Mouse (Mus musculus) c-Kit-positive CD71-negative TER-119-negative erythroid progenitor cells, embryonic 14.5 days (primary cell): ENCODE measurements around the gene Plaa.

Experiments
- DNase-seq: peaks from one replicate; pipeline ENCODE4 v3.0.0-alpha.2; 2013; ENCODE audit warnings: low read depth

The Plaa gene

DNA sequence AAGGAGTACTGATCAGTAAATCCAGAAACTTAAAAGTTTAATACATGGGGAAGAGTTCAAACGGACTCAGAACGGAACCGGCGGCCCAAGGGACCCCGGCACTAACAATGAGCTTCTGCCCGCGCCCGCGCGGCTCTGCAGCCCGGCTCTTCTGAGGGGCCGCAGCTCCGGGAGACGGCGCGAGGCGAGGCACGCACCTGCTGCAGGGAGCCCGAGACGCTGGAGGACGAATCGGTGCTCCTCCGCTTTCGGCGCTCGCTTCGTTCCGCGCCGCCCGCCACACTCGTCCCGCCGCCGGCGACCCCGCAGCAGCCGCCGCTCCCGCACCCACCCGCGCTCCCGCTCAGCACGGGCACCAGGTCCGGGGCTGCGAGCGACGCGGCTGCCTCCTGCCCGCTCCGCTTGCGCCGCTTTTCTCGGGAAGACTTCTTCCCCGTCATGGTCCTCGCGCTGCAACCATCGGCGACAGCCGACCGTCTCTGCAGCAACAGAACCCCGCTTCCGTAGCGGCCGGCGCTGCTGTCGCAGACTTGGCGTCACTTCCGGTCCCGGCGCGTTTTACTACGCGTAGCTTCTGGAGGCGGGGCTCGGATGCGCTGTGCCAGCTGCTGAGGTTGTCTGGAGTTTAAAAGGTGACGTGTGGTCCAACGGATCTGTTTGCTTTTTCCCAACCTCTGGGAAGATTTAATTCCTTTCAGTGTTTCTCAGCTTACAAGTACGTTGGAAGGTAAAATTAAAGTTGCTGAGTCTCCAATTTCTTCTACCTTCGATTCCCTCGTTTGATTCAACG is 46.6 kb downstream of the Plaa start, which contains the start of the genes Gm10306 and Caap1:
Gene Gm10306 (plus strand): TSS at position 282 of the 790 bp plus-strand sequence.
Gene Caap1 (minus strand): TSS at position 532 of the 790 bp plus-strand sequence.
- peak; percentile 77 for DNase-seq

DNA sequence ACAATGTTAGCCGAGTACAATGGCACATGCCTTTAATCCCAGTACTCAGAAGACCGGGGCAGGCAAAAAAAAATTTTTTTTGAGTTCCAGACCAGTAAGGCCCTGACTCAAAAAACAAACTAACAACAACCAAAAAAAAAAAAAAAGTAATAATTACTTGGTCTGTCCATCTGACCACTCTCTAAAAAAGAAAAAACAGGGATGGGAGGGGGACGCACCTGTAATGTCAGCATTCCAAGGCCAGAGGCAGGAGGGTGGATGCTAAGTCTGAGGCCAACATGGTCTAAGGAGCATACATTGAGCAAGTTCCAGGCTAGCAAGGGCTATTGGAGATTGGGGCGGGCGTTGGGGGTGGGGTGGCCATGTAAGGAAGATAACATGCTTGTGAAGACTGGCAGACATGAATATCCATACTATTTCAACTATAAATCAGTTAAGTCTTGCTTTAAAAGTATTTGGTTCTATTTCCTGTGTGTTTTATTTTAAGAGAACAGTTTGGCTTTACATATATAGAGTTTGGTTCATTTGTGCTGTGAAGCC is 48.0 kb downstream of the Plaa start:
- no peak for DNase-seq

DNA sequence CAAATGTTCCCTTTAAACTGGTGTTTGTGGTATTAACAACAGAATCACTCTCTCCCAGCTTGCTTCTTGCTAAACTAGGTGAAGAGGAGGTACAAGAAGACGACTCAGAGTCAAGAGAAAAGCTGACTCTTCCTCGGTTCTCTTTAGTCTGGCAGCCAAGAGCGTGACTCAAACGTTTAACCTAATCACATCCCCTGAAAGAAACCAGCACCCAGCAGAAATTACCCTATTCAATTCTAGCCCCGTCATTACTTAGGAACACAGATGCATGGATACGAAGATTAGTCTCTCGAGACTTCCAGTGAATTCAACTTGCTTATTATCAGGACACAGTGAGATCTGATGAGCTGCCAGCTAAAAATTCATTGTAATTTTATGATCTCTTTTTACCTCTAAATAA is 58.7 kb downstream of the Plaa start:
- no peak for DNase-seq

- no peak for DNase-seq
Measured at GRCm38 (mm10) chr4:94543041-94543440, 60.0 kb downstream of the Plaa start.

DNA sequence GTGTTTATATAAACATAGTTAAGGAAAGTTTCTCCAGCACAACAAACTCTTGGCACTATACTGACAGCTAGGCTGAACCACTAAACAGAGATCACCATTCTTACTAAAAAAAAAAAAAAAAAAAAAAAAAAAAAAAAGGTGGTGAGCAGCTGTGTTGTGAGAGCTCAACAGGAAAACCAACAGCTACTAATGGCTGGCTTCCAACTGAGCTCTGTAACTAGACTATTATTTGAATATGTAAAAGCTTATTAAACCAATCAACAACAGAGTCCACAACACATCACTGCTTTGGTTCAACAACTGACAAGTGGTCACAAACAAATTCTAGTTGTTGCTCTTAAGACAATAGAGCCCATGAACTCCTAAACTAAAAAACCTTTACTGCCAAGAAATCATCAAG is 69.8 kb downstream of the Plaa start:
- DNase-seq = no peak

GRCm38 (mm10) chr4:94529448-94529847 is 73.6 kb downstream of the Plaa start:
- no peak for DNase-seq

DNA sequence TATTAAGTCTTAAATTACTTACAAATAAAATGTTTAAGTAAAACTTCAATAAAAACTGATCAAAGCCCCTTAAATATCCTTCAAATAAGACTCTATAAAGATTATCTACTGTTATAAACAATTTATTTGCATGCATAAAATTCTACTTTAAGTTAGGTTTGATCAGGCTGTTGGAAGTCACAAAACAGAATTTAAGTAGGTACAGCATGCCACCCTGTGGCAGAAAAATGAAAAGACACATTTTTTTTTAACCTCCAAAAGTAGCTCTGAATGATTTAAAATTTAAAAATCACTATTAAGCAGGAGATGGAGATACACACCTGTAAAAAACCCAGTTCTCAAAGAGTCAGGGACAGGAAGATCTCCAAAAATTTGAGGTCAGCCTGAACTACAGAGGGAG is 79.7 kb downstream of the Plaa start:
- DNase-seq = peak; percentile 4

DNA sequence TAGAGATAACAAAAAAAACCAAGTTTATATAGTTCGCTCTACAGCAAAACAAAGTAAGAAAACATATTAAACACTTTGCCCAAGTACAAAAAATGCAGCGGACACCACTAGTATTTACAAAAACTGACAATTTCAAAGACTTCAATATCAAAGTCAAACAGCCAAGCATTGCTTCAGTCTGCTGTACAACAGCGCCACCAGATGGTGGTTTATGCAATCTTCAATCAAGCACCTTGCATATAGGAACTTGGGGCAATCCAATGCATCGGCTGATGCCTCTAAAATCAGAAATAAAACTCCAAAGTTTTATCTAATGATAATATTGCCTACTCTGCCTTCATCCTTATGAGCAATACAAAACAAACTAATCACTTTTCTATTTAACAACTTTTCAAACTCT is 85.4 kb downstream of the Plaa start:
- DNase-seq = peak; percentile 47
